Mouse (Mus musculus) myocyte (in vitro differentiated cells): ENCODE results near the gene Flywch2.

ENCODE experiments used
- MAX ChIP-seq: IDR thresholded peaks from one replicate; pipeline ENCODE4 v1.6.1; 2011; ENCODE audit warnings: low read depth, mild to moderate bottlenecking, control low read depth
- MYOD1 ChIP-seq, 3 experiments: IDR thresholded peaks; one replicate each; pipeline ENCODE4 v1.6.1; 2011; ENCODE audit warnings: control low read depth in 2 of 3, low read depth in 2 of 3, mild to moderate bottlenecking in 2 of 3, moderate library complexity in 1 of 3; ENCODE audit not compliant: insufficient read length in 2 of 3, control insufficient read depth in 1 of 3
- MYOG ChIP-seq, 3 experiments: IDR thresholded peaks; one replicate each; pipeline ENCODE4 v1.6.1; 2011; ENCODE audit warnings: control low read depth in 2 of 3, low read depth in 2 of 3, mild to moderate bottlenecking in 2 of 3; ENCODE audit not compliant: insufficient read length in 2 of 3, control insufficient read depth in 1 of 3, insufficient read depth in 1 of 3
- POLR2A ChIP-seq: IDR thresholded peaks from one replicate; pipeline ENCODE4 v1.6.1; 2011; ENCODE audit warnings: low read depth, mild to moderate bottlenecking, control low read depth, moderate library complexity; ENCODE audit not compliant: insufficient read length

GRCm38 (mm10) chr17:23730441-23730840 lies 55.4 kb downstream of the Flywch2 start:
- TF ChIP-seq MYOG (IDR thresholded peaks at IDR 0.05; ENCODE audit: control insufficient read depth in 1 of 3, insufficient read depth in 1 of 3, insufficient read length in 2 of 3, low read depth in 2 of 3): no peak
- TF ChIP-seq POLR2A: no peak
- no peak for TF ChIP-seq MAX
- no peak for TF ChIP-seq MYOD1 (IDR thresholded peaks at IDR 0.05; ENCODE audit: control insufficient read depth in 1 of 3, insufficient read length in 2 of 3, low read depth in 2 of 3)
